Mouse (Mus musculus) T-helper 17 cell (primary cell): ENCODE data around the gene Atoh1.

Source experiments
- in situ Hi-C, 2 experiments: fragments of 300-600 bp; cut with MboI, MseI; formaldehyde crosslinking; loops; 1 replicate in 1 of 2; 2 replicates in 1 of 2; pipeline ENCODE4 v1.15.1; 2025; ENCODE audit warnings: high pct_unique_total_duplicates in 2 of 2

The Atoh1 gene

GRCm38 (mm10) chr6:64728499-64729198 lies at the start of gene Atoh1:
TSS of gene Atoh1 (plus strand) at chr6:64729125.
- in situ Hi-C loops: no loop called here

GRCm38 (mm10) chr6:64683974-64684373 lies 45.0 kb upstream of the Atoh1 start:
- in situ Hi-C loops: no loop called here

GRCm38 (mm10) chr6:64684973-64685372 lies 44.0 kb upstream of the Atoh1 start:
- in situ Hi-C loops: no loop called here

- in situ Hi-C loops: no loop called here
These were observed 40.6 kb upstream of the Atoh1 start for GRCm38 (mm10) chr6:64688181-64688944.

- in situ Hi-C loops: no loop called here
These were observed 34.2 kb upstream of the Atoh1 start for GRCm38 (mm10) chr6:64694688-64695087.

GRCm38 (mm10) chr6:64703659-64704058 lies 25.3 kb upstream of the Atoh1 start:
- in situ Hi-C loops: no loop called here

GRCm38 (mm10) chr6:64727751-64728403 lies 1.0 kb upstream of the Atoh1 start:
- in situ Hi-C loops: no loop called here

GRCm38 (mm10) chr6:64729231-64730011 lies 496 bp downstream of the Atoh1 start:
- in situ Hi-C loops: no loop called here

- in situ Hi-C loops: no loop called here
These were observed 1.1 kb downstream of the Atoh1 start for GRCm38 (mm10) chr6:64730030-64730429.

GRCm38 (mm10) chr6:64730506-64731020 lies 1.6 kb downstream of the Atoh1 start:
- in situ Hi-C loops: no loop called here

- in situ Hi-C loops: no loop called here
These were observed 2.2 kb downstream of the Atoh1 start for GRCm38 (mm10) chr6:64731126-64731525.

GRCm38 (mm10) chr6:64731621-64732320 lies 2.8 kb downstream of the Atoh1 start:
- in situ Hi-C loops: no loop called here

GRCm38 (mm10) chr6:64733311-64733710 lies 4.4 kb downstream of the Atoh1 start:
- in situ Hi-C loops: no loop called here

- in situ Hi-C loops: no loop called here
These were observed 5.8 kb downstream of the Atoh1 start for GRCm38 (mm10) chr6:64734441-64735320.

- in situ Hi-C loops: no loop called here
These were observed 7.4 kb downstream of the Atoh1 start for GRCm38 (mm10) chr6:64736317-64736716.

GRCm38 (mm10) chr6:64742915-64743489 lies 14.1 kb downstream of the Atoh1 start:
- in situ Hi-C loops: no loop called here

- in situ Hi-C loops: no loop called here
These were observed 25.6 kb downstream of the Atoh1 start for GRCm38 (mm10) chr6:64754515-64754914.

- in situ Hi-C loops: no loop called here
These were observed 35.0 kb downstream of the Atoh1 start for GRCm38 (mm10) chr6:64763901-64764300.

- in situ Hi-C loops: no loop called here
These were observed 44.5 kb downstream of the Atoh1 start for GRCm38 (mm10) chr6:64773430-64773829.
